Mouse (Mus musculus): ENCODE data around the gene Rpl38. TPM values are rescaled to one million over a fixed set of nuclear protein-coding genes. Genes with fewer than 3 reads are reported as not detected.

Gene Rpl38
- polyA plus RNA-seq, 1 experiment from 2014 or later: 1,641 TPM

DNA sequence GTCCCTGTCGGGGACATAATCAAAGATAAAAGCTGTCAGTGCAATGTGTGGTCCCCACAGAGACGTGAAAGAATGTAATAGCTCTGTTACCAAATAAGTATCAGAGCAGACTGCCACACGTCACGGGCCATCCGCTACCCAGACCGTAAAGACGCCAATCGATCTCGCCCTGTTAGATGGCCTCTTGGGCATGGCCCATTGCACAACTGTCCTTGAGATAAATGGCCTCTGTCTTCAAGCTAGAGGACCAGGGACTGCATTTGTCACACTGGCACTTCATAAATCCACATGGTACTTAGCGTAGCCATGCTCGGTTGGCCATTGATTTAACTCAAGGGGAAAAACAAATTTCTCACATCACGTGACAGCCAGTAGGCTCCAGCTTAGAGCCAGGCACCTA lies 43.5 kb downstream of the Rpl38 start:
- Histone ChIP-seq H3K4me1 (replicated peaks; ENCODE audit: control insufficient read depth, insufficient read depth, low read length) (no peaks in the 10 kb centered on the region), H3K4me3 (ENCODE audit: low read depth, low read length) (no peak overlapping the region), H3K36me3 (ENCODE audit: control insufficient read depth, insufficient read depth, low read length) (no peaks in the 10 kb centered on the region; the same call in 1 of the 2 replicates), H3K9me3 (ENCODE audit: control insufficient read depth, low read length) (no peaks in the 10 kb centered on the region), H3K27me3 (replicated peaks; ENCODE audit: control insufficient read depth, insufficient read depth, low read length) (no peaks in the 10 kb centered on the region), H3K9ac (ENCODE audit: low read depth, low read length) (no peak overlapping the region), H3K27ac (ENCODE audit: low read depth, low read length) (no peak overlapping the region), H3K4me2 (no peak overlapping the region)
- no peak for ATAC-seq (replicated peaks; ENCODE audit: low FRiP score)
- no peak for DNase-seq (ENCODE audit: low spot score)
- WGBS: 83% methylated on average over 12 of the region's 12 CpGs

- no peak overlapping the region for H3K27ac ChIP-seq (ENCODE audit: low read depth, low read length)
- no peaks in the 10 kb centered on the region for H3K9me3 ChIP-seq (ENCODE audit: control insufficient read depth, low read length)
- ATAC-seq (replicated peaks; ENCODE audit: low FRiP score): no peak
- no peaks in the 10 kb centered on the region for H3K4me1 ChIP-seq (replicated peaks; ENCODE audit: control insufficient read depth, insufficient read depth, low read length)
- H3K4me3 ChIP-seq (ENCODE audit: low read depth, low read length): no peak overlapping the region
- no peaks in the 10 kb centered on the region for H3K27me3 ChIP-seq (replicated peaks; ENCODE audit: control insufficient read depth, insufficient read depth, low read length)
- DNase-seq (ENCODE audit: low spot score): no peak
- 84% methylated on average over 6 of the region's 6 CpGs for WGBS
- H3K36me3 ChIP-seq (ENCODE audit: control insufficient read depth, insufficient read depth, low read length): no peaks in the 10 kb centered on the region; the same call in 1 of the 2 replicates
- H3K4me2 ChIP-seq: no peak overlapping the region
- no peak overlapping the region for H3K9ac ChIP-seq (ENCODE audit: low read depth, low read length)
Observed at GRCm38 (mm10) chr11:114714526-114714925, 46.2 kb downstream of the Rpl38 start.

GRCm38 (mm10) chr11:114715531-114715930 lies 47.2 kb downstream of the Rpl38 start:
- Histone ChIP-seq H3K4me3 (ENCODE audit: low read depth, low read length) (no peak overlapping the region), H3K4me1 (replicated peaks; ENCODE audit: control insufficient read depth, insufficient read depth, low read length) (no peaks in the 10 kb centered on the region), H3K9me3 (ENCODE audit: control insufficient read depth, low read length) (no peaks in the 10 kb centered on the region), H3K27me3 (replicated peaks; ENCODE audit: control insufficient read depth, insufficient read depth, low read length) (no peaks in the 10 kb centered on the region), H3K27ac (ENCODE audit: low read depth, low read length) (no peak overlapping the region), H3K9ac (ENCODE audit: low read depth, low read length) (no peak overlapping the region), H3K36me3 (ENCODE audit: control insufficient read depth, insufficient read depth, low read length) (no peaks in the 10 kb centered on the region; the same call in 1 of the 2 replicates), H3K4me2 (no peak overlapping the region)
- DNase-seq (ENCODE audit: low spot score) (no peak), ATAC-seq (replicated peaks; ENCODE audit: low FRiP score) (no peak)
- WGBS: 76% methylated on average over 7 of the region's 7 CpGs

DNA sequence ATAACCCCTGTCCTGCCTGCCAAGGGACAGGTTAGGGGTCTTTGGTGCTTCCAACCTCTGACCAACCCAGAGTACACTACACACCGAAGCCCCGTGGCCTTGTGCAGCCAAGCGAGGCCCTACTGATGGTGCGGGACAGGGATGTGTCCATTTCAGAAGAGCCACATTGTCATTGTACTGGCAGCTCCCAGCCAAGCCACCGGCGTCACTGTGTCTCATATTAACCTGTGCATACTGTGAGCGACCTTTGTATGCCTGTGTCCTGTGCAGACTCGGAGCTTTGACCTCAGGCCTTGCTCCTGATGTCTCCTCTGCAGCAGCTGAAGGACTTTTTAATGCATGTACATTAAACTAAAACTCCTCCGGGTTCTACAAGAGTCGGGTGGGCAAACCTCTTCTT lies 52.2 kb downstream of the Rpl38 start:
- 83% methylated on average over 10 of the region's 10 CpGs for WGBS
- no peak for DNase-seq (ENCODE audit: low spot score)
- ATAC-seq (replicated peaks; ENCODE audit: low FRiP score): no peak

More for the DNA sequence above, 52.2 kb downstream of the Rpl38 start:
- no peak overlapping the region for H3K9ac ChIP-seq (ENCODE audit: low read depth, low read length)
- H3K4me3 ChIP-seq (ENCODE audit: low read depth, low read length): no peak overlapping the region
- no peaks in the 10 kb centered on the region for H3K27me3 ChIP-seq (replicated peaks; ENCODE audit: control insufficient read depth, insufficient read depth, low read length)
- no peak overlapping the region for H3K4me2 ChIP-seq
- H3K36me3 ChIP-seq (ENCODE audit: control insufficient read depth, insufficient read depth, low read length): no peaks in the 10 kb centered on the region
- H3K4me1 ChIP-seq (replicated peaks; ENCODE audit: control insufficient read depth, insufficient read depth, low read length): no peaks in the 10 kb centered on the region
- no peak overlapping the region for H3K27ac ChIP-seq (ENCODE audit: low read depth, low read length)
- H3K9me3 ChIP-seq (ENCODE audit: control insufficient read depth, low read length): no peaks in the 10 kb centered on the region

Other genes with a start within 250 kb of the Rpl38 start
- gene Ttyh2, start 6.9 kb downstream of the Rpl38 start, polyA plus RNA-seq (2014; fragmentation: Nextera tagmentation; extraction: Ambion mirVana): 7.1 and 7.4 TPM in 2 replicates
- gene Dnaic2, start 58.9 kb downstream of the Rpl38 start, polyA plus RNA-seq (2014; fragmentation: Nextera tagmentation; extraction: Ambion mirVana): not detected in 2 replicates
- 0.16 TPM in 1 of 2 replicates, not detected in the other for gene Kif19a, start 96.9 kb downstream of the Rpl38 start, polyA plus RNA-seq (2014; fragmentation: Nextera tagmentation; extraction: Ambion mirVana)
- 0.10 and 0.43 TPM in 2 replicates for gene Btbd17, start 127.4 kb downstream of the Rpl38 start, polyA plus RNA-seq (2014; fragmentation: Nextera tagmentation; extraction: Ambion mirVana)
- not detected in 2 replicates for gene Gpr142, start 130.4 kb downstream of the Rpl38 start, polyA plus RNA-seq (2014; fragmentation: Nextera tagmentation; extraction: Ambion mirVana)
- 20.2 and 21.6 TPM in 2 replicates for gene Gprc5c, start 182.6 kb downstream of the Rpl38 start, polyA plus RNA-seq (2014; fragmentation: Nextera tagmentation; extraction: Ambion mirVana)
- gene Cd300a, start 221.5 kb downstream of the Rpl38 start, polyA plus RNA-seq (2014; fragmentation: Nextera tagmentation; extraction: Ambion mirVana): 4.1 and 5.4 TPM in 2 replicates

All from liver, embryonic 11.5 days (tissue).